Mouse (Mus musculus): ENCODE data around the gene Sdhaf1.

The Sdhaf1 gene

GRCm38 (mm10) chr7:30323795-30324194, at the start of gene Sdhaf1:
TSS of gene Sdhaf1 (minus strand) at chr7:30323895.
- no peak for DNase-seq (ENCODE audit: low spot score)

- no peak for DNase-seq (ENCODE audit: low spot score)
These were observed 43.8 kb upstream of the Sdhaf1 start for GRCm38 (mm10) chr7:30367466-30367865.

- no peak for DNase-seq (ENCODE audit: low spot score)
These were observed 39.6 kb upstream of the Sdhaf1 start for GRCm38 (mm10) chr7:30363344-30363738.

GRCm38 (mm10) chr7:30362652-30363343, 39.1 kb upstream of the Sdhaf1 start, which contains the start of gene Lrfn3:
TSS of gene Lrfn3 (minus strand) at chr7:30362772.
- peak; percentile 25 for DNase-seq (ENCODE audit: low spot score)

- DNase-seq (ENCODE audit: low spot score) = no peak
These were observed 36.3 kb upstream of the Sdhaf1 start for GRCm38 (mm10) chr7:30360028-30360427.

- DNase-seq (ENCODE audit: low spot score) = no peak
These were observed 35.7 kb upstream of the Sdhaf1 start for GRCm38 (mm10) chr7:30359276-30359865.

GRCm38 (mm10) chr7:30358378-30359186, 34.9 kb upstream of the Sdhaf1 start:
- no peak for DNase-seq (ENCODE audit: low spot score)

- DNase-seq (ENCODE audit: low spot score) = no peak
These were observed 30.4 kb upstream of the Sdhaf1 start for GRCm38 (mm10) chr7:30354059-30354458.

GRCm38 (mm10) chr7:30353279-30353822, 29.7 kb upstream of the Sdhaf1 start:
- DNase-seq (ENCODE audit: low spot score) = peak; percentile 81

GRCm38 (mm10) chr7:30347828-30348227, 24.1 kb upstream of the Sdhaf1 start:
- no peak for DNase-seq (ENCODE audit: low spot score)

- peak; percentile 22 for DNase-seq (ENCODE audit: low spot score)
These were observed 23.1 kb upstream of the Sdhaf1 start for GRCm38 (mm10) chr7:30346635-30347379.

- no peak for DNase-seq (ENCODE audit: low spot score)
These were observed 15.9 kb upstream of the Sdhaf1 start for GRCm38 (mm10) chr7:30339432-30340109.

GRCm38 (mm10) chr7:30336384-30336783, 12.7 kb upstream of the Sdhaf1 start:
- DNase-seq (ENCODE audit: low spot score) = peak; percentile 84

- no peak for DNase-seq (ENCODE audit: low spot score)
These were observed 12.0 kb upstream of the Sdhaf1 start for GRCm38 (mm10) chr7:30335688-30336087.

GRCm38 (mm10) chr7:30334563-30334962, 10.9 kb upstream of the Sdhaf1 start:
- DNase-seq (ENCODE audit: low spot score) = no peak

- peak; percentile 65 for DNase-seq (ENCODE audit: low spot score)
These were observed 9.7 kb upstream of the Sdhaf1 start for GRCm38 (mm10) chr7:30333436-30333835.

GRCm38 (mm10) chr7:30332622-30333259, 9.0 kb upstream of the Sdhaf1 start:
- no peak for DNase-seq (ENCODE audit: low spot score)

GRCm38 (mm10) chr7:30331887-30332286, 8.2 kb upstream of the Sdhaf1 start:
- DNase-seq (ENCODE audit: low spot score) = peak; percentile 40

- no peak for DNase-seq (ENCODE audit: low spot score)
These were observed 4.7 kb upstream of the Sdhaf1 start for GRCm38 (mm10) chr7:30328379-30328778.

- DNase-seq (ENCODE audit: low spot score) = no peak
These were observed 3.4 kb upstream of the Sdhaf1 start for GRCm38 (mm10) chr7:30327140-30327539.

GRCm38 (mm10) chr7:30326427-30326826, 2.7 kb upstream of the Sdhaf1 start:
- no peak for DNase-seq (ENCODE audit: low spot score)

Measured in adipocyte (in vitro differentiated cells).